Mouse (Mus musculus): ENCODE data around the gene Cpeb3. TPM values are rescaled to one million over a fixed set of nuclear protein-coding genes. Genes with fewer than 3 reads are reported as not detected.

Gene Cpeb3
- polyA plus RNA-seq, 1 experiment from 2014 or later: 9.8 TPM

DNA sequence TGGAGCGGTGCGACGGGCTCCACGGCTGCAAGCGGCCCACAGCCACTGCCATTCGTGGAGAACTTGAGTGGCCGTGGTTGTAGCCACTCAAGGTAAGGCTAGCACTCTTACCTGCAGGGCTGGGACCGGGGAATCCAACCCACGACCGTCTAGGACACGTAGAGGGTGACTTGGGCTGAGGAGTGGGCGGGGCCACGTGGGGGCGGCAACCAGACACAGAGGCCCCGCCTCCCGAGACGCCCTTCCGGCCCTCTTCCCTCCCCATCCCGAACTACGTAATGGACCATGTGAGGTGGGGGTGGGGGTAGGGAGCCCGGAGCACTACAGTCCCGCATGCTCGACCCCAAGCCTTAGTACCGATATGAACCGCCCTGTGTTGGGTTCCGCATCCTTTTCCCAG lies 190.0 kb downstream of the Cpeb3 start:
- Histone ChIP-seq H3K4me2 (ENCODE audit: low read length) (peak overlapping the region; percentile 49), H3K27ac (ENCODE audit: low read length) (no peak overlapping the region), H3K27me3 (replicated peaks; ENCODE audit: control insufficient read depth, insufficient read depth, low read length) (no peaks in the 10 kb centered on the region), H3K9ac (replicated peaks; ENCODE audit: low read depth, low read length) (peak overlapping the region; percentile 46), H3K9me3 (ENCODE audit: control insufficient read depth, low read length) (no peaks in the 10 kb centered on the region), H3K4me3 (replicated peaks; ENCODE audit: low read length) (peak overlapping the region; percentile 45), H3K36me3 (ENCODE audit: control insufficient read depth, insufficient read depth) (0 out of 2 replicates have a peak, but pooled peaks cover 1% of the 10 kb centered on the region), H3K4me1 (replicated peaks; ENCODE audit: control insufficient read depth, insufficient read depth, low read length) (0 out of 2 replicates have a peak, but pooled peaks cover 3% of the 10 kb centered on the region)
- WGBS: 1% methylated on average over 25 of the region's 26 CpGs
- peak; percentile 95 for ATAC-seq

- Histone ChIP-seq H3K27ac (ENCODE audit: low read length) (no peak overlapping the region), H3K36me3 (ENCODE audit: control insufficient read depth, insufficient read depth) (peaks cover 9% of the 10 kb centered on the region), H3K27me3 (replicated peaks; ENCODE audit: control insufficient read depth, insufficient read depth, low read length) (no peaks in the 10 kb centered on the region), H3K9ac (replicated peaks; ENCODE audit: low read depth, low read length) (no peak overlapping the region), H3K4me3 (replicated peaks; ENCODE audit: low read length) (no peak overlapping the region), H3K9me3 (ENCODE audit: control insufficient read depth, low read length) (no peaks in the 10 kb centered on the region), H3K4me1 (replicated peaks; ENCODE audit: control insufficient read depth, insufficient read depth, low read length) (0 out of 2 replicates have a peak, but pooled peaks cover 3% of the 10 kb centered on the region), H3K4me2 (ENCODE audit: low read length) (no peak overlapping the region)
- ATAC-seq: no peak
- WGBS: 94% methylated on average over 6 of the region's 6 CpGs
These were observed 191.5 kb downstream of the Cpeb3 start for GRCm38 (mm10) chr19:37016890-37017289.

DNA sequence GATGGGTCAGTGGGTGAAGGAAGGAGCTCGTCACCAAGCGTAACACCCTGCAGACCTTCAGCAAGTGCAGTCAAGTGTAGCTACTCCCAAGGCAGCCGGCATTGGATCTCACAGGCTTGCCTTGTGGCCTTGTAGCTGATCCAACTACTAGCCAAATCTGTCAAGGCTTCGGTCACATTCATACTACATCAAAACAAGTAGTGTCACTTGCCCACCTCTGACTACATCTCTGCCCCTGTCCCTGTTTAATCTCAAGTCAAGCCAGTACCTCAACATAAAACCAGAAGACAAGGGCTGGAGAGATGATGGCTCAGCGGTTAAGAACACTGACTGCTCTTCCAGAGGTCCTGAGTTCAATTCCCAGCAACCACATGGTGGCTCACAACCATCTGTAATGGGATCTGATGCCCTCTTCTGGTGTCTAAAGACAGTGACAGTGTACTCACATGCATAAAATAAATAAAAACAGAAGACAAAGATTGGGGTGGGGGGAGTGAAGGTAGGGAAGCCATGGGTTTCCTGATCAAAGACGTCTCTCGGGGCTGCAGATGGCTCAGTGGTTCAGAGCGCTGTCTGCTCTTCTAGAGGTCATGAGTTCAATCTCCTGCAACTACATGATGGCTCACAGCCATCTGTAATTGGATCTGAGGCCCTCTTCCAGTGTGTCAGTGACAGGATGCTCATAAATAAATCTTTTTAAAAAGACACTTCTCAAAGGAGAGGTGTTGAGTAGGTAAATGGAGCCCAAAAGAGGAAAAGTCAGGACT lies 194.0 kb downstream of the Cpeb3 start:
- H3K4me3 ChIP-seq (replicated peaks; ENCODE audit: low read length): no peak overlapping the region
- H3K9ac ChIP-seq (replicated peaks; ENCODE audit: low read depth, low read length): no peak overlapping the region
- peaks cover 26% of the 10 kb centered on the region for H3K36me3 ChIP-seq (ENCODE audit: control insufficient read depth, insufficient read depth)
- ATAC-seq: no peak
- H3K27me3 ChIP-seq (replicated peaks; ENCODE audit: control insufficient read depth, insufficient read depth, low read length): no peaks in the 10 kb centered on the region
- H3K4me2 ChIP-seq (ENCODE audit: low read length): no peak overlapping the region
- H3K9me3 ChIP-seq (ENCODE audit: control insufficient read depth, low read length): no peaks in the 10 kb centered on the region
- WGBS: 95% methylated on average over 8 of the region's 8 CpGs
- no peak overlapping the region for H3K27ac ChIP-seq (ENCODE audit: low read length)
- 0 out of 2 replicates have a peak, but pooled peaks cover 3% of the 10 kb centered on the region for H3K4me1 ChIP-seq (replicated peaks; ENCODE audit: control insufficient read depth, insufficient read depth, low read length)

GRCm38 (mm10) chr19:37013461-37013860 lies 194.9 kb downstream of the Cpeb3 start:
- Histone ChIP-seq H3K9me3 (ENCODE audit: control insufficient read depth, low read length) (no peaks in the 10 kb centered on the region), H3K27me3 (replicated peaks; ENCODE audit: control insufficient read depth, insufficient read depth, low read length) (no peaks in the 10 kb centered on the region), H3K4me2 (ENCODE audit: low read length) (no peak overlapping the region), H3K27ac (ENCODE audit: low read length) (no peak overlapping the region), H3K9ac (replicated peaks; ENCODE audit: low read depth, low read length) (no peak overlapping the region), H3K4me1 (replicated peaks; ENCODE audit: control insufficient read depth, insufficient read depth, low read length) (0 out of 2 replicates have a peak, but pooled peaks cover 2% of the 10 kb centered on the region), H3K4me3 (replicated peaks; ENCODE audit: low read length) (no peak overlapping the region), H3K36me3 (ENCODE audit: control insufficient read depth, insufficient read depth) (peaks cover 26% of the 10 kb centered on the region)
- whole genome bisulfite sequencing: 95% methylated on average over 6 of the region's 6 CpGs
- ATAC-seq: no peak

DNA sequence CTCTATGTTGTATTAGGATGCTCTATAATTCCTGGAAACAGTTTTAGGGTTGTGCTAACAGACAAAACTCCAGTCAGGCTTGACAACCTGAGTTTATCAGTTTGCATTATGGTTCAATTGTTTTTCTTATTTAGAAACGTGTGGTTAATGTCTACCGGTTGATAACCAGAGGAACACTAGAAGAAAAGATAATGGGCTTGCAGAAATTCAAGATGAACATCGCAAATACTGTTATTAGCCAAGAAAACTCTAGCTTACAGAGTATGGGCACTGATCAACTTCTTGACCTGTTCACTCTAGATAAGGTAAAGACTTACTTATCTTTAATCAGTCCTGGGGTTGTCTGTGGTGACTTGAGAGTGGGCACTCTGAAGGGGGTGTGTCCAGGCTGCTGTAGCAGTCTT lies 198.5 kb downstream of the Cpeb3 start:
- Histone ChIP-seq H3K27ac (ENCODE audit: low read length) (no peak overlapping the region), H3K9me3 (ENCODE audit: control insufficient read depth, low read length) (no peaks in the 10 kb centered on the region), H3K36me3 (ENCODE audit: control insufficient read depth, insufficient read depth) (peaks cover 34% of the 10 kb centered on the region), H3K4me1 (replicated peaks; ENCODE audit: control insufficient read depth, insufficient read depth, low read length) (no peaks in the 10 kb centered on the region), H3K4me3 (replicated peaks; ENCODE audit: low read length) (no peak overlapping the region), H3K9ac (replicated peaks; ENCODE audit: low read depth, low read length) (no peak overlapping the region), H3K27me3 (replicated peaks; ENCODE audit: control insufficient read depth, insufficient read depth, low read length) (no peaks in the 10 kb centered on the region), H3K4me2 (ENCODE audit: low read length) (no peak overlapping the region)
- WGBS: 92% methylated on average over 3 of the region's 3 CpGs
- no peak for ATAC-seq

GRCm38 (mm10) chr19:37004557-37004956 lies 203.8 kb downstream of the Cpeb3 start:
- no peaks in the 10 kb centered on the region for H3K4me1 ChIP-seq (replicated peaks; ENCODE audit: control insufficient read depth, insufficient read depth, low read length)
- 90% methylated on average over 5 of the region's 5 CpGs for WGBS
- no peak overlapping the region for H3K4me3 ChIP-seq (replicated peaks; ENCODE audit: low read length)
- H3K27me3 ChIP-seq (replicated peaks; ENCODE audit: control insufficient read depth, insufficient read depth, low read length): no peaks in the 10 kb centered on the region
- no peaks in the 10 kb centered on the region for H3K9me3 ChIP-seq (ENCODE audit: control insufficient read depth, low read length)
- H3K9ac ChIP-seq (replicated peaks; ENCODE audit: low read depth, low read length): no peak overlapping the region
- H3K4me2 ChIP-seq (ENCODE audit: low read length): no peak overlapping the region
- H3K27ac ChIP-seq (ENCODE audit: low read length): no peak overlapping the region
- no peak for ATAC-seq
- H3K36me3 ChIP-seq (ENCODE audit: control insufficient read depth, insufficient read depth): peaks cover 27% of the 10 kb centered on the region

Other genes starting within 250 kb of the Cpeb3 start
- gene March5, start 1.1 kb downstream of the Cpeb3 start, polyA plus RNA-seq (2015; fragmentation: Nextera tagmentation; extraction: Ambion mirVana): 111 and 130 TPM in 2 replicates
- gene Ide, start 129.3 kb upstream of the Cpeb3 start, polyA plus RNA-seq (2015; fragmentation: Nextera tagmentation; extraction: Ambion mirVana): 31.9 and 36.4 TPM in 2 replicates
- 30.2 and 37.9 TPM in 2 replicates for gene Kif11, start 167.8 kb upstream of the Cpeb3 start, polyA plus RNA-seq (2015; fragmentation: Nextera tagmentation; extraction: Ambion mirVana)
- 3.3 and 5.1 TPM in 2 replicates for gene Hhex, start 226.2 kb upstream of the Cpeb3 start, polyA plus RNA-seq (2015; fragmentation: Nextera tagmentation; extraction: Ambion mirVana)